Mouse (Mus musculus) G1E (cell line): ENCODE results near the gene Plxna4.

Experiments
- CTCF ChIP-seq: IDR thresholded peaks from 2 replicates; pipeline ENCODE4 v1.5.1; 2012; ENCODE audit warnings: low read depth, low read length, inconsistent platforms, mixed read lengths
- GATA1 ChIP-seq: IDR thresholded peaks from 2 replicates; pipeline ENCODE4 v1.6.1; 2012; ENCODE audit warnings: borderline replicate concordance, low read length, inconsistent platforms, mixed read lengths
- GATA2 ChIP-seq: IDR thresholded peaks from 2 replicates; pipeline ENCODE4 v1.6.1; 2012; ENCODE audit warnings: low read depth, low read length, inconsistent platforms, borderline replicate concordance
- TAL1 ChIP-seq: conservative IDR thresholded peaks from 2 replicates; pipeline ENCODE4 v1.6.1; 2012; ENCODE audit warnings: low read depth, low read length, inconsistent platforms, mixed read lengths

- TF ChIP-seq CTCF: no peak
- TF ChIP-seq GATA1: no peak
- no peak for TF ChIP-seq GATA2
- TF ChIP-seq TAL1: no peak
These were observed 225.6 kb downstream of the Plxna4 start for GRCm38 (mm10) chr6:32362421-32362820.
